Comparison of ENCODE assay signal across 11 mouse cellular contexts in genomic region chr5:116714256-116714655, GRCm38 (mm10).
DNase-seq lines count a peak whose midpoint lies in the region; ATAC-seq and TF ChIP-seq lines count a peak whose summit lies in the region.
"Had no signal": no experiment of that assay in that cellular context is flagged by ENCODE, and none has a peak within 500 bp of the region (broad histone marks: within the 10 kb centered on the region; RNA-seq: fewer than 3 reads in every experiment).

No protein-coding gene starts in this region.

- intact Hi-C loops in gastrocnemius, adult 2 months (cut with DNase I), result no loop called here

- H3K9me3 ChIP-seq in heart, embryonic 12.5 days (replicated peaks), result no peaks in the 10 kb centered on the region
- H3K9me3 ChIP-seq in midbrain, embryonic 14.5 days (ENCODE audit: control insufficient read depth, low read length), result no peaks in the 10 kb centered on the region
- no peaks in the 10 kb centered on the region for H3K9me3 ChIP-seq in midbrain, embryonic 11.5 days (ENCODE audit: control insufficient read depth, low read length)
- H3K9me3 ChIP-seq in liver, postnatal 0 days (ENCODE audit: low read length), result 0 out of 2 replicates have a peak, but pooled peaks cover 2% of the 10 kb centered on the region
- H3K9me3 ChIP-seq: heart, embryonic 15.5 days had no signal

- TF ChIP-seq CTCF in liver, postnatal 0 days (IDR thresholded peaks at IDR 0.05; ENCODE audit: low read depth), result no peak
- no peak for TF ChIP-seq CTCF in gastrocnemius, adult 2 months (IDR thresholded peaks at IDR 0.05)

- no peaks in the 10 kb centered on the region for H3K4me1 ChIP-seq in heart, embryonic 12.5 days (replicated peaks)
- no peaks in the 10 kb centered on the region for H3K4me1 ChIP-seq in midbrain, embryonic 14.5 days (ENCODE audit: control insufficient read depth, insufficient read depth, low read length)
- H3K4me1 ChIP-seq in midbrain, embryonic 11.5 days (ENCODE audit: control insufficient read depth, insufficient read depth, low read length), result no peaks in the 10 kb centered on the region
- H3K4me1 ChIP-seq in liver, postnatal 0 days (ENCODE audit: insufficient read depth), result no peaks in the 10 kb centered on the region
- H3K4me1 ChIP-seq: heart, embryonic 15.5 days had no signal

- WGBS in heart, embryonic 12.5 days, result 29% methylated on average over 7 of the region's 7 CpGs
- WGBS in midbrain, embryonic 14.5 days, result 30% methylated on average over 7 of the region's 7 CpGs
- 38% methylated on average over 7 of the region's 7 CpGs for WGBS in midbrain, embryonic 11.5 days
- 25% methylated on average over 7 of the region's 7 CpGs for WGBS in liver, postnatal 0 days (ENCODE audit: insufficient replicate concordance)

- no peak overlapping the region for H3ac ChIP-seq in myocyte (ENCODE audit: control insufficient read depth, insufficient read length)

- no peak for TF ChIP-seq POLR2A in myocyte (IDR thresholded peaks at IDR 0.05; ENCODE audit: insufficient read length, low read depth)

- no peak overlapping the region for H3K27ac ChIP-seq in heart, embryonic 12.5 days (ENCODE audit: poor library complexity, severe bottlenecking)
- no peak overlapping the region for H3K27ac ChIP-seq in midbrain, embryonic 14.5 days (replicated peaks; ENCODE audit: low read depth, low read length)
- no peak overlapping the region for H3K27ac ChIP-seq in midbrain, embryonic 11.5 days (ENCODE audit: low read depth, low read length)
- H3K27ac ChIP-seq in liver, postnatal 0 days (ENCODE audit: low read depth), result no peak overlapping the region
- no peak overlapping the region for H3K27ac ChIP-seq in gastrocnemius, adult 2 months
- H3K27ac ChIP-seq: heart, embryonic 15.5 days; liver, embryonic 14.5 days had no signal

- H3K9ac ChIP-seq in heart, embryonic 12.5 days, result no peak overlapping the region
- H3K9ac ChIP-seq in midbrain, embryonic 14.5 days (replicated peaks; ENCODE audit: low read length), result no peak overlapping the region
- no peak overlapping the region for H3K9ac ChIP-seq in midbrain, embryonic 11.5 days (ENCODE audit: low read length)
- no peak overlapping the region for H3K9ac ChIP-seq in liver, postnatal 0 days (replicated peaks)
- H3K9ac ChIP-seq: heart, embryonic 15.5 days; liver, embryonic 14.5 days had no signal

- TF ChIP-seq EP300 in liver, postnatal 0 days (IDR thresholded peaks at IDR 0.05; ENCODE audit: low read depth), result no peak

- no peaks in the 10 kb centered on the region for H3K79me2 ChIP-seq in myocyte (ENCODE audit: control insufficient read depth, insufficient read depth)

- H3K4me2 ChIP-seq in heart, embryonic 12.5 days, result no peak overlapping the region
- H3K4me2 ChIP-seq in midbrain, embryonic 14.5 days (ENCODE audit: low read length), result no peak overlapping the region
- no peak overlapping the region for H3K4me2 ChIP-seq in midbrain, embryonic 11.5 days
- no peak overlapping the region for H3K4me2 ChIP-seq in myocyte (ENCODE audit: low read depth)
- H3K4me2 ChIP-seq in liver, postnatal 0 days (ENCODE audit: low read depth, low read length), result no peak overlapping the region
- H3K4me2 ChIP-seq: heart, embryonic 15.5 days had no signal

- no peaks in the 10 kb centered on the region for H3K27me3 ChIP-seq in heart, embryonic 12.5 days (replicated peaks)
- no peaks in the 10 kb centered on the region for H3K27me3 ChIP-seq in midbrain, embryonic 14.5 days (ENCODE audit: control insufficient read depth, insufficient read depth, low read length)
- no peaks in the 10 kb centered on the region for H3K27me3 ChIP-seq in midbrain, embryonic 11.5 days (ENCODE audit: control insufficient read depth, insufficient read depth, low read length)
- no peaks in the 10 kb centered on the region for H3K27me3 ChIP-seq in myocyte (ENCODE audit: control insufficient read depth, insufficient read depth, insufficient read length)
- H3K27me3 ChIP-seq in liver, postnatal 0 days (ENCODE audit: insufficient read depth, low read length), result no peaks in the 10 kb centered on the region
- H3K27me3 ChIP-seq: heart, embryonic 15.5 days had no signal

- peak; percentile 27 for DNase-seq in heart, postnatal 4 days
- peak; percentile 65 for DNase-seq in midbrain, embryonic 14.5 days
- no peak for DNase-seq in midbrain, embryonic 11.5 days (ENCODE audit: low spot score, missing footprints)
- DNase-seq in embryo, embryonic 10 days (ENCODE audit: low spot score), result peak; percentile 82
- DNase-seq in liver, postnatal 0 days, result no peak
- DNase-seq in gastrocnemius, adult 2 months, result no peak
- DNase-seq: right cerebral cortex, postnatal 25 days had no signal

- H3K4me3 ChIP-seq in heart, embryonic 12.5 days, result no peak overlapping the region
- H3K4me3 ChIP-seq in midbrain, embryonic 14.5 days (replicated peaks; ENCODE audit: low read depth, low read length), result no peak overlapping the region
- no peak overlapping the region for H3K4me3 ChIP-seq in midbrain, embryonic 11.5 days (ENCODE audit: low read depth, low read length)
- no peak overlapping the region for H3K4me3 ChIP-seq in myocyte
- no peak overlapping the region for H3K4me3 ChIP-seq in liver, postnatal 0 days (ENCODE audit: low read depth, low read length)
- no peak overlapping the region for H3K4me3 ChIP-seq in gastrocnemius, adult 2 months
- H3K4me3 ChIP-seq: heart, embryonic 15.5 days had no signal

- H3K36me3 ChIP-seq in heart, embryonic 12.5 days, result no peaks in the 10 kb centered on the region
- H3K36me3 ChIP-seq in midbrain, embryonic 14.5 days (ENCODE audit: control insufficient read depth, insufficient read depth, low read length), result no peaks in the 10 kb centered on the region
- no peaks in the 10 kb centered on the region for H3K36me3 ChIP-seq in midbrain, embryonic 11.5 days (ENCODE audit: control insufficient read depth, insufficient read depth, low read length)
- H3K36me3 ChIP-seq in myocyte (ENCODE audit: control insufficient read depth, insufficient read depth), result no peaks in the 10 kb centered on the region
- H3K36me3 ChIP-seq in liver, postnatal 0 days (replicated peaks; ENCODE audit: insufficient read depth, low read length), result no peaks in the 10 kb centered on the region
- H3K36me3 ChIP-seq: heart, embryonic 15.5 days had no signal

- no peak for ATAC-seq in heart, embryonic 12.5 days (ENCODE audit: insufficient number of reproducible peaks, low FRiP score)
- ATAC-seq in midbrain, embryonic 14.5 days (ENCODE audit: low FRiP score, low TSS enrichment), result no peak
- no peak for ATAC-seq in midbrain, embryonic 11.5 days (ENCODE audit: low FRiP score)
- ATAC-seq in liver, postnatal 0 days, result no peak

TF ChIP-seq in myocyte, 11 proteins besides CTCF, POLR2A, EP300 and RAD21:
- TF ChIP-seq E2F4 (IDR thresholded peaks at IDR 0.05; ENCODE audit: insufficient read depth) (no peak), TCF3 (IDR thresholded peaks at IDR 0.05; ENCODE audit: insufficient read length, low read depth) (no peak), REST (IDR thresholded peaks at IDR 0.05; ENCODE audit: insufficient read depth, insufficient read length) (peak; percentile 31), MYOG (IDR thresholded peaks at IDR 0.05; ENCODE audit: control insufficient read depth in 1 of 3, insufficient read depth in 1 of 3, insufficient read length in 2 of 3, low read depth in 2 of 3) (no peak), TCF12 (IDR thresholded peaks at IDR 0.05; ENCODE audit: insufficient read depth, poor library complexity, severe bottlenecking) (no peak)

Comparison
In these comparisons a context has a peak if more than half of its experiments do, and no peak if none do; other contexts are left out.
1. DNase-seq: peak in heart, postnatal 4 days (single experiment), midbrain, embryonic 14.5 days (single experiment) and embryo, embryonic 10 days (single experiment); none in midbrain, embryonic 11.5 days (single experiment), liver, postnatal 0 days (single experiment) and gastrocnemius, adult 2 months (single experiment).